Mouse (Mus musculus): Measurements from ENCODE around the gene Bzw1.

DNA sequence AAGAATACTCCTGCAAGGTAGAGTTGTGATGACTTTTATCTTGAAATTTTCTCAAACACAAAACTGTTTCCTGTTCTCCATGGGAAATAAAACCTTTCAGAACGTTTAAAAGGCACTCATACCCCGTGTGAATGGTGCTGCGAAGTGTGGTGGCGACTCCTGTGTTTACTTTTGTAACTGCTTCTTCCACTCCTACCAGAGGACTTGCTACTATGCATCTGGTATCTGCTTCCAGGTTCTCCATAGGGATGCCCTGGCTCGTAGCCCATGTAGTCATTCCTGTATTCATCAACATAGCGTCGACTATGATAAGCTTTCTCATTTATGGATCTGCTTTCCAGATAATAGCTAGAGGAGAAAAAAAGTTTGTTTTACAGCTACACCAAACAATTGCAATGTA lies 28.3 kb downstream of the Bzw1 start:
- TF ChIP-seq CTCF (IDR thresholded peaks at IDR 0.05; ENCODE audit: low read depth): no peak
- TF ChIP-seq EP300 (IDR thresholded peaks at IDR 0.05; ENCODE audit: low read depth): no peak

Measured in liver, postnatal 0 days (tissue).